Mouse (Mus musculus) skeletal muscle tissue, postnatal 0 days (tissue): ENCODE data around the gene Defa22. TPM values are rescaled to one million over a fixed set of nuclear protein-coding genes. Genes with fewer than 3 reads are reported as not detected.

Experiments used
- polyA plus RNA-seq: library from polyadenylated mRNA; unstranded; fragments of >200 nt; fragmentation: Nextera tagmentation; extraction: Ambion mirVana; gene quantifications from 2 replicates; pipeline ENCODE4 v1.2.1, GENCODE M21; 2015

The Defa22 gene
- not detected in 2 replicates for polyA plus RNA-seq

GRCm38 (mm10) chr8:21161977-21162376 is at the start of gene Defa22:
TSS of gene Defa22 (plus strand) at chr8:21162277.

GRCm38 (mm10) chr8:21134342-21134741 is 27.7 kb upstream of the Defa22 start, which contains the start of gene Defa30:
TSS of gene Defa30 (plus strand) at chr8:21134642.

GRCm38 (mm10) chr8:21191314-21191713 is 29.2 kb downstream of the Defa22 start, which contains the start of gene Defa31:
TSS of gene Defa31 (plus strand) at chr8:21191614.

GRCm38 (mm10) chr8:21201261-21201660 is 39.2 kb downstream of the Defa22 start, which contains the start of gene Gm15293:
TSS of gene Gm15293 (plus strand) at chr8:21201561.

Other genes starting within 250 kb of the Defa22 start
- not detected in 2 replicates for gene Gm6040, start 240.2 kb upstream of the Defa22 start, polyA plus RNA-seq
- gene AY761185, start 217.6 kb upstream of the Defa22 start, polyA plus RNA-seq, result not detected in 2 replicates
- not detected in 2 replicates for gene Defa21, start 136.7 kb upstream of the Defa22 start, polyA plus RNA-seq
- not detected in 2 replicates for gene Defa23, start 107.2 kb upstream of the Defa22 start, polyA plus RNA-seq
- gene Defa35, start 97.2 kb upstream of the Defa22 start, polyA plus RNA-seq, result not detected in 2 replicates
- not detected in 2 replicates for gene Defa25, start 77.8 kb upstream of the Defa22 start, polyA plus RNA-seq
- gene Gm14851, start 66.2 kb upstream of the Defa22 start, polyA plus RNA-seq, result not detected in 2 replicates
- not detected in 2 replicates for gene Defa30, start 27.6 kb upstream of the Defa22 start, polyA plus RNA-seq
- gene Defa31, start 29.3 kb downstream of the Defa22 start, polyA plus RNA-seq, result not detected in 2 replicates
- gene Gm15293, start 39.3 kb downstream of the Defa22 start, polyA plus RNA-seq, result not detected in 2 replicates
- gene Gm15292, start 87.5 kb downstream of the Defa22 start, polyA plus RNA-seq, result not detected in 2 replicates
- not detected in 2 replicates for gene Defa27, start 153.3 kb downstream of the Defa22 start, polyA plus RNA-seq
- not detected in 2 replicates for gene Defa29, start 164.7 kb downstream of the Defa22 start, polyA plus RNA-seq
- gene Defa2, start 216.2 kb downstream of the Defa22 start, polyA plus RNA-seq, result not detected in 2 replicates
- not detected in 2 replicates for gene Defa33, start 229.5 kb downstream of the Defa22 start, polyA plus RNA-seq